ENCODE assay signal across 11 mouse cellular contexts in genomic region chr13:62561696-62562095, GRCm38 (mm10). TPM values are rescaled to one million over a fixed set of nuclear protein-coding genes. Genes with fewer than 3 reads are reported as not detected.
DNase-seq lines count a peak whose midpoint lies in the region.
"Not testable (repeated sequence)": the region's sequence is repeated elsewhere in the genome, so short reads cannot be mapped to it uniquely, and the experiment has no call there.
"Had no signal": no experiment of that assay in that cellular context is flagged by ENCODE, and none has a peak within 500 bp of the region (broad histone marks: within the 10 kb centered on the region; RNA-seq: fewer than 3 reads in every experiment).

No protein-coding gene starts in this region.

- peak; percentile 13 for DNase-seq in T-cell, adult 2 months (ENCODE audit: low spot score)
- DNase-seq in cerebellum, postnatal 14 days: peak; percentile 10 to 29
- DNase-seq in heart, postnatal 36 days: peak; percentile 2 to 3
- DNase-seq in kidney, postnatal 14 days: peak; percentile 6
- DNase-seq in left cerebral cortex, postnatal 14 days (ENCODE audit: low spot score in 2 of 2): peak; percentile 1 to 29
- DNase-seq in lung, postnatal 36 days: peak; percentile 32
- DNase-seq in right cerebral cortex, postnatal 10 days (ENCODE audit: low spot score in 2 of 2): peak; percentile 22 to 23
- DNase-seq in thymus, postnatal 25 days: peak; percentile 29

- intact Hi-C loops in heart, postnatal 36 days (cut with DNase I): loop anchor here (5.0 kb wide), 1 partner anchor 296 kb away; the partner anchor contains the start of gene Fbp2
- intact Hi-C loops in left cerebral cortex, postnatal 14 days (cut with DNase I): not testable (repeated sequence)

RNA-seq across cellular contexts. Expression of gene Zfp935, which starts 3.4 kb away (rescaled TPM):
- total RNA-seq in heart, postnatal 36 days (2021): not detected
- total RNA-seq in left cerebral cortex, postnatal 14 days (2021): under 1 TPM in 1 of 2 experiments, not detected in 1; 0.77 TPM
- total RNA-seq: adrenal gland, adult 8-10 months; gastrocnemius, postnatal 4 days; layer of hippocampus, postnatal 14 days had no signal

RNA-seq across cellular contexts. Expression of gene Zfp934, which starts 9.3 kb away (rescaled TPM):
- 1 to 10 TPM; 3.4 to 4.8 TPM for total RNA-seq in heart, postnatal 36 days (2021)
- 1 to 10 TPM; 5.0 to 5.6 TPM for total RNA-seq in left cerebral cortex, postnatal 14 days (2021)

Comparison
In these comparisons a context has a peak if more than half of its experiments do, and no peak if none do; other contexts are left out.
1. Peak in every context shown above with its lines: DNase-seq.